Mouse (Mus musculus): Measurements from ENCODE around the gene Ppp2r5b. TPM values are rescaled to one million over a fixed set of nuclear protein-coding genes. Genes with fewer than 3 reads are reported as not detected.

The Ppp2r5b gene
- total RNA-seq, 2 experiments from 2014 or later, result 24.3 to 25.4 TPM

GRCm38 (mm10) chr19:6269798-6270475 is 34.3 kb upstream of the Ppp2r5b start:
- no peak for DNase-seq

- DNase-seq, result no peak
These were observed 33.0 kb upstream of the Ppp2r5b start for GRCm38 (mm10) chr19:6268670-6269132.

GRCm38 (mm10) chr19:6268170-6268528 is 32.5 kb upstream of the Ppp2r5b start:
- DNase-seq, result peak; percentile 90

DNA sequence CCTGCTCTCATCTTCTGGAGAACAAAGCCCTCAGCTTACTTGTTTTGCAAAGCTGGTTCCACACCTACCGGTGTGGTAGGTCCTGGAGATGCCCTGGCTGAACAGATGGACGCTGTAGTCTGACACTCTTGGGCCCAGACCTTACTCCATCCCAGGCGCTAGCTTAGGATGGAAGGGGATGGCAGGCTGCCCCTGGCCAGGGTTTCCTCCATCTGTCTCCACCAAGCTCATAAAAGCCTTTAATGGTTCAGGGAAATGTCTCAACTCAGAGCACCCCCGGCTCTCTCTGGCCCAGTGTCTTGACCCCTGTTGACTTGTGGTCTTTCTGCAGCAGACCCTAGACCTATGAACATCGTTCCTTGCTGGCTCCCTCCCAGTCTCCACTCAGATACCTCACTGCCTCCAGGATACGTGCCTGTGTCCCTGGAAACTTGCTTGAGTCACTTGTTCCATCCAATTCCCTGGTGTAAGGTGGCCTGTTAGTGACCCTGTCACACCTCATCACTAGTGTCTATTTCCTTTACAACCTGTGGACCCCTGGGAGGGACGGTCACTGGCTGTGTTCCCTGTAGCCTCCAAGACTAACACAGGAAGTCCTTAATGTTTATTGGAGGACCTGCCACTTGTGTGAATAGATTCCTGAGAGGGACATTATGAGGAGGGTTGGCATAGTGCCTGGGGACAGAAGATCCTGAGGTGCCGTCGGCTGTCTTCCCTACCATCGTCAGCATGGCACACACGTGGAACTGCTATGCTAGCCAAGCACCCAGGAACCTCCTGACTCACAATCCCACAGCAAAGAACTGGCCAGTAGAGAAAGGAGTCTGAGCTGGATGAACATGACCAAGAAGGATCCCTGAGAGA is 31.9 kb upstream of the Ppp2r5b start:
- no peak for DNase-seq

DNA sequence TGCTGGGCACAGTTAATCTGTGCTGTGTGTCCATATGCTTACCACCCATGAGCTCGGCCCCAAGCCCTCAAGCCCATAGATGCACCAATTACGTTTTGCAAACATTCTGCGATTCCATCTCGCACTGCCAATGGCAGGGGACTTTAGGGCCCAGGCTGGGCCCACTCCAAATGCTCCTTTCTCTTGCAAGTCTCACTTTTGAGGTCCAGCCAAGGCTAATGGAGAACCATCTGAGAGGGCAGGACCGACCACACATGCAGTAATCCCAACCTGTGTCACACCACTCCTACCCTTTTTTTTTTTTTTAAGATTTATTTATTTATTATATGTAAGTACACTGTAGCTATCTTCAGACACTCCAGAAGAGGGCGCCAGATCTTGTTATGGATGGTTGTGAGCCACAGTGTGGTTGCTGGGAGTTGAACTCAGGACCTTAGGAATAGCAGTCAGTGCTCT is 30.1 kb upstream of the Ppp2r5b start:
- no peak for DNase-seq

GRCm38 (mm10) chr19:6264945-6265344 is 29.3 kb upstream of the Ppp2r5b start:
- no peak for DNase-seq

GRCm38 (mm10) chr19:6264200-6264599 is 28.5 kb upstream of the Ppp2r5b start:
- DNase-seq, result no peak

DNA sequence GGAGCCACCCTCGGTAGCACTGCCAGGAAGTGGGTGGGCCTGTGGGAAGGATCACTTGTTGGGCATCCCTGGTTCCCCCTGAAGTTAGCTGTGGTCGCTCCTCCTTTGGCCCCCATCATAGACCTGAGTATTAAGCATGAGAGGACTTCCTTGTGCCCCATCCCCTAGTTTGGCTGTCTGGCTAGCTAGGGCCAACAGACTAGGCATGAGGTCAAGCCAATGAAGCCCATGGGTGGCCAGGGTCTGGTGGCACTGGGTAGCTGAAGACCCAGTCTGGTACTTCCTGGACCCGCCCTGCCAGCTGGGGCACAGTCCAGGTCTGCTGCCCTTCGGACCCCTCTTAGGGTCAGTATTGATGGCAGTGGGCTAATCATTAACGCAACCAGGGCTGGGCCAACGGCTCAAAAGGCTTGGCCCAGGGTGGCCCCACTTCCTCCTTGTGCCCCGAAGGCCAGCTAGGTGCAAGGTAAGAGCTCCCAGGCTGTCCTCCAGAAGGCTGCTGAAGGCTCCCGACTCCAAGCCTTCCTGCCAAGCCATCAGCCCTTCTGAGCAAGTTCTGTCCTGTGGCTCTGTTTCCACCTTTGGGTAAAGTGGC is 27.3 kb upstream of the Ppp2r5b start:
- DNase-seq, result no peak

GRCm38 (mm10) chr19:6262222-6262621 is 26.6 kb upstream of the Ppp2r5b start:
- peak; percentile 77 for DNase-seq

DNA sequence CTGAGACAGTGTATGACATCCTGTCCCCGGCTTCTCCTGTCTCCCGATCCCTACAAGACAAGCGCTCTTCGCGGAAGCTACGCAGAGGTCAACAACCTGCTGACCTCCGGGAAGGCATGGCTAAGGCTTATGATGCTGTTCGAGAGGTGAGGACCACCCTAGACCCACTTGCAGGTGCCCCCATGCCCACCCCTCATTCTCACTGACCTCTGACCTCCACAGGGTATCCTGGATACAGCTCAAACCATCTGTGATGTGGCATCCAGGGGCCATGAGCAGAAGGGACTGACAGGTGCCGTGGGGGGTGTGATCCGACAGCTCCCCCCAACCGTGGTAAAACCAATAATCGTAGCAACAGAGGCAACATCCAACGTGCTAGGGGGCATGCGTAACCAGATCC is 25.7 kb upstream of the Ppp2r5b start:
- no peak for DNase-seq

GRCm38 (mm10) chr19:6260946-6261345 is 25.3 kb upstream of the Ppp2r5b start:
- no peak for DNase-seq

DNA sequence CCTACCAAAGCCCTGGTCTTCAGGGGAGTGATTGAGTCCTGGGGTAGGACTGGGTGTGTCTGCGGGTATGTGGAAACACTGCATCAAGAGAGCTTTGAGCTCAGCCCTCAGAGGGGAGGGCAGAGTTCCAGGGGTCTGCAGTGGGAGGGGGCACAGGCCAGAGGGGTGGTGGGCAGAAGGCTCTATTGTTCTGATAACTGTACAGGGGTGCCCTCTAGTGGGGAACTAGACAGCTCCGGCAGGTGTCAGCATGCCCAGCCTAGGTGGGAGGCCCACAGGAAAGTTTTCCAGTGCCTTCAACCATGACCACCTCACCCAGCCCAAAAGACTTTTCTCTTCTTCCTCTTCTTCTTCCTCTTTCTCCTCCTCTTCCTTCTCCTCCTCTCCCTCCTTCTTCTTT is 24.8 kb upstream of the Ppp2r5b start:
- peak; percentile 24 for DNase-seq

DNA sequence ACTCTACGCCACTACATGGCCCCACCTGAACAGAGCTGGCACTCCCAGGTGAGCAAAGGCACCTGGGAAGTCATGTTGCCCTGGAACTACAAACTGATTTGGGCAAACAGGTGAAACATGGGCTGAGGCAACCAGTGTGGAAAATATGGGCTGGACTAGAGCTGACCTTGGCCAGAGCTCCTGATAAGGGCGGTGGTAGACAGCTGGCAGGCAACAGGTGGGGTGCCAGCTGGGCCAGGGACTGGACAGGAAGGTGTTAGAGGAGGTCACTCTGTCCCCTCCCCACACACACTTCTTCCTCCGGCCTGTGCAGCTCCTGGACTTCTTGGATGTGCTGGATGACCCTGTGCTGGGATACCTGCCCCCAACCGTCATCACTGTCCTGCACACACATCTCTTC is 17.3 kb upstream of the Ppp2r5b start:
- no peak for DNase-seq

- DNase-seq, result no peak
These were observed 12.0 kb upstream of the Ppp2r5b start for GRCm38 (mm10) chr19:6247526-6248300.

- no peak for DNase-seq
These were observed 10.1 kb upstream of the Ppp2r5b start for GRCm38 (mm10) chr19:6245806-6246205.

DNA sequence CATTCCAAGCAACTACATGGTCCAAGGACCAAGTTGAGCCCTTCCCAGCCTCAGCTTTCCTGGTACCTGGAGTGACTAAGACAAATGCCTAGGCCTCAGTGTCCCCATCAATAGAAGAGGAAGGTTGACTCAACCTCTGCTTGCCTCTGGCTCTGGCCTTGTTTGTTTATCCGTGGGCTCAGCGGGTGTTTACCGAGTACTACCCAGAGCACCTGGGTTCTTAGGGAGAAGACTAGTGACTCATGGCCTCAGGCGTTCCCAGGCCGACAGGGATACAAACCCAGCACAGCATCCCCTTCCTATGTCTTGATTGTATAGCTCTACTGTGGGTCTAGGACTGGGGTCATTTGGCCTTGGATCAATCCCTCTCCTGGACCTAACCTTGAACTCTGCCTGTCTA is 7.6 kb upstream of the Ppp2r5b start:
- no peak for DNase-seq

GRCm38 (mm10) chr19:6242281-6242680 is 6.6 kb upstream of the Ppp2r5b start:
- no peak for DNase-seq

DNA sequence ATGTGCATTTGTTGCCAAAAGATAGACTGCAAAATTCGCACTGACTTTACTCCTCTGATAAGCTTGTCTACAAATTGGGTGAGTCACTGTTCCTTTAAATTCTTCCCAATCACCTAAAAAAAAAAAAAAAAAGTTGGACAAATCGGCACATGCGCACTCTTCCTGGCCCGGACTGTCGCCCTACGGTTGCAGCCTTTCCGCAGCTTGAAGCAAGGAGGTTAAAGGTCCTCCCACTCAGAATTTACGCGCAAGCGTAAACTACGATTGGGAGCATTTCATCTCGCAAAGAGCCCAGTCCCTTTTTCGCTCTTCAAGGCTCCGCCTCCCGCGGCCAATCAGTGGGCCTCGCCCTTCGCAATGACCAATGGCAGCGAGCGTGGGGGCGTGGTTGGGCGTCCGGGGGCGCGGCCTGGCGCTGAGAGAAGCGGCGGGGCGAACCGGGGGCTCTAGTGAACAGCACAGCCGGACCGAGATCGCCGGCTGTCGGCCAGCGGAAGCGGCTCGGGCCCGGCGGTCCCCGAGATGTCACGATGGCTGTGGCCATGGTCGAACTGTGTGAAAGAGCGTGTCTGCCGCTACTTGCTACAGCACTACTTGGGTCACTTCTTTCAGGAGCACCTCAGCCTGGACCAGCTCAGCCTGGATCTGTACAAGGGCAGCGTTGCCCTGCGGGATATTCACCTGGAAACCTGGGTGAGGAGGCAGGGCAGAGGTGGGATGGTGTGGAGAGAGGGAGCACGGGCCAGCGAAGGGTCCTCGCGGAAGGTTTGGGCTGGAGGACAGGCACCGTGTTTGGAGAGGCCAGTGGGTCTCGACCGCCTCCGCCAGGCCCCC is 5.8 kb upstream of the Ppp2r5b start, which contains the start of gene Atg2a:
Atg2a (plus strand) TSS at position 395 of the 834 bp plus-strand sequence.
- peak; percentile 98 for DNase-seq

- no peak for DNase-seq
These were observed 5.1 kb upstream of the Ppp2r5b start for GRCm38 (mm10) chr19:6240725-6241124.

- no peak for DNase-seq
These were observed 4.5 kb upstream of the Ppp2r5b start for GRCm38 (mm10) chr19:6240136-6240535.

DNA sequence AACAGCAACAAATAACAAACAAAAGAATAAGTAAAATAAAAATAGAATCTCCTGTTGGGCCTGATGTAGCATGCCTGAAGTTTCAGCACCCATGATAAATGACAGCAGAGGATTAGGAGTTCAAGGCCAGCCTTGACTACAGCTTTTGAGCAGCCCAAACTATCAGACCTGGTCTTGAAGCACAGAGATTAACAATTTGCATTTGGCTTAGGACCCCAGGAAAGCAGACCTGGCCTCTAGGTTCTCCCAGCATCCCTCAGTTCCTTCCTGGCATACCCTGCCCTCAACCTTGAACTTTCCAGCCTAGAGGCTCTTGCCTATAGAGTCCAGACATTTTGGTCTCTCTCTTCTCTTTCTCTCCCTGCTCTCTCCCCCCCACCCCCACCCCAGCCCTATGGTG is 3.1 kb upstream of the Ppp2r5b start:
- no peak for DNase-seq
